Mouse (Mus musculus): ENCODE data around the gene Cul4a. TPM values are rescaled to one million over a fixed set of nuclear protein-coding genes. Genes with fewer than 3 reads are reported as not detected.

The Cul4a gene
- total RNA-seq, 2 experiments from 2014 or later = 405 to 552 TPM

DNA sequence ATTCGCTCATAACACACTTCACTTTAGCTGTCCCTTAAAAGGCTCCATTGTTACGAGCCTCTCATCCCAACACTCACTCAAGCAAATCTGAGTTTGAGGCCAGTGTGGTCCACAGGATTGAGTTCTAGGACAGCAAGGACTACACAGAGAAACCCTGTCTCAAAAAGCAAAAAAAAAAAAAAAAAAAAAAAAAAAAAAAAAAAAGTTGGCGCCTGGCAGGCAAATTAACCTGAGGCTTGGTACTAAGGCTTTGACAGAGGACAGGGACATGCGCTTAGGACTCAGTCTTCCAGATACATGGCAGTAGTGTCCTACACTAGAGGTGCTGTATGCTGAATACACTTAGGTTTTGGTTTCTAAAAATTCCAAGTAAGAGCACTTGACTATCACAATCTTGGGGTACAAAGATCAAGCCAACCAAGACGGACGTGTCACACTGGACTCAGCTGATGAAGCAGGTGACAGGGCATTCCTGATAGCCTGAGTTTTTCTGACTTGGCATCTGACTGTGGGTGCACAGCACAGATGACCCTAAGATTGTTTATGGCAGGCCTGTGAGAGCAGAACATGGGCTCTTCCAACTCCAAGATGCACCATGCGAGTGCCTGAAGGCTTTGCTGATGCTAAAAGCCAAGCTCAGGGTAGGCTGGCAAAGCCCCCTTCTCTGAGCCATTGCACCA is 71.9 kb downstream of the Cul4a start:
- ATAC-seq (replicated peaks; ENCODE audit: low FRiP score, poor library complexity, severe bottlenecking) = no peak

DNA sequence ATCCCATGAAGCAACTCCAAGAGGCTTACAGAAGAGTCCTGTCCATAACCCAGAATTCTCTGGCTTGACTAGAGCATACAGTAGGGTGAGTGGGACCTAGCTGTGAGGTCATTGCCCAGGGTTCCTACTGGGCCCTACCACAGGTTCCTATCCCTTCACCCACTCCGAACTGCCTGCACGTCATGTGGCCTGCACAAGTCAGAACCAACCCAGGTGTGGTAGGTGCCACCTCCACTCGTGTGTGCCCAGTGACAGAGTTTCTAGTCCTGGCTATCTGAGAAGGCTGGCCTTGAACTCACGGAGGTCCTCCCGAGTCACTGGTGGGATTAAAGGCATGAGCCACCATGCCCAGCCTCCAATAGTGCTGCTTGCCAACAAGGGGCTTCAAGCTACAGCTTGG is 72.7 kb downstream of the Cul4a start:
- ATAC-seq (replicated peaks; ENCODE audit: low FRiP score, poor library complexity, severe bottlenecking) = no peak

DNA sequence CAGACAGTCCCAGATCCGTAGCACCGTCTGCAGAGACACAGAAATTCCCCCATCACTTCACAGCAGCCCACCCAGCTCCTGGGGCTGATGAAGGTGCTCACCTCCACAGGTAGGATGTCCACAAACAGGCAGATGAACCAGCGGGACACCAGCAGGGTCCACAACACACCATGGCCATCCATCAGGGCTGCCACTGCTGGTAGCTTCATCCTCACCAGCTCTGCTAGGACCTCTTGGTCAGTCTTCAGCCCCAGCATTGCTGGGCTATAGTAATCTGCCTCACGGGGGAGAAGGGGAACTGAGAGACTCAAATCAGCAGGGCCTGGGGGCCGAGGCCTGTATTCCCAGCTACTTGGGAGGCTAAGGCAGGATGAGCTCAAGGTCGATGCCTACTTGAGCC is 74.1 kb downstream of the Cul4a start:
- ATAC-seq (replicated peaks; ENCODE audit: low FRiP score, poor library complexity, severe bottlenecking) = no peak

DNA sequence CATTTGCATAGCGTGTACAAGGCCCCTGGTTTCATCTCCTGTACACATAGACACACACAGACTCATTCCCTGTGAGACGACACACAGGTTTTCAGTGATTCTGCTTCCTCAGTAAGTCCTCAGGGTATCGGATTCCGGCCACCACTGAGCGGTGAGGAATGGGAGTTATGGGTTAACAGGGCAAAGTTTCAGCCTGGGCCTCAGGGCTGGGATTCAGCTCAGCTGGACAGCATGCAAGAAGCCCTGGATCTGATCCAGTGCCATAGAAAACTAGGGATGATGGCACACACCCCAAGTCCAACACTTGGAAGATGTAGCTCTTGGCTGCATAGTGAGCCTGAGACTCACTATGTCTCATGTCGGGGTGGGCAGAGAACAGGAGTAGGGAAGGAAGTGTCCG is 74.5 kb downstream of the Cul4a start:
- no peak for ATAC-seq (replicated peaks; ENCODE audit: low FRiP score, poor library complexity, severe bottlenecking)

DNA sequence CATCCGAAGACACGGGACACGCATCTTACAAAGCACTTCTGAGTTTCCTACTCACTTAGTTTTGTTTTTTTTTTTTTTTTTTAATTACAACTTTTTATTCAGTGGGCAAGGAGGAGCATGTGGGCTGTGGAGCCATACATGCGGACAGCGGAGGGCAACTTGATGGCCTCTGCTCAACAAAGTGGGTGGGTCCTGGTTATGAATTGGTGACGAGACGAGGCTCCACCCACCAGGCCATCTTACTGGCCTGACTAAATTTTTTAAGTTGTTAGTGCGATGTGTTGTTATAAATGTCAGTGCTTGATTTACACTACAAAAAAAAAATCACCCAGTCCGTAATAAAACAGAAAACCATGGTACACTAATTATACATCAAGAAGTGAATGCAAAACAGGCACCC is 75.0 kb downstream of the Cul4a start:
- ATAC-seq (replicated peaks; ENCODE audit: low FRiP score, poor library complexity, severe bottlenecking) = no peak

DNA sequence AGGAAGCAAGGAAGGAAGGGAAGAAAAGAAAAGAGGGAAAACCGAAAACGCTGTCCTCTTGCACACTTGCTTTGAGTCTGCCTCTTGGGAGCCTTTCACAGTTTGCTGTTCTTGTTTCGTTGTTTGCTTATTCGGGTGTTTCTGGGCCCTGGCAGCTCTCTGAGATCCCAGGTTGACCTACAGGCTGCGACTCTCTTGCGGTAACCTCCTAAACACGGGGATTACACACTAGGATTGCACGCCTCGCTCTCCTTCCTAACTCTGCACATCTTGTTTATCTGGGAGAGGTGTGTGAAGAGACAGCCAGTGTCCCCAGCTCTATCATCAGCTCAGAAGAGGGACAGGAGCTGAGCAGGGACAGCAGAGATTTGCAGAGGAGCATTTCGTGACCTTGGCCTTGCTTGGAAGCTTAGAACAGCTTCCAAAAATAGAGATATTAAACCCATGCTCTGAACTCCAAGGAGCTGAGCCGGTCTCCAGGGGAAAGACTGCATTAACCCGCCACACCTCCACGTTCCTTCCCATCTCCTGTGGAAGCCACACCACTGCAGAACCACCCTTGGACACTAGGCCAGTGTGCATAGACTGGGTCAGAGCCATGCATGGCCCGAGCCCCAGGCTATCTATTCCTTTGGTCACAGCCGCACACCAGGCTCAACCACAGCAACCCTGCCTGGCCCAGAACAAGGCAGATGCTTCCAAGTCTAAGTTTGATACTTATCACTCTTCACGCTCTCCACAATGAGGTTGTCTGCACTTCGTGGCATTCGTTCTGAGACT is 75.7 kb downstream of the Cul4a start:
- no peak for ATAC-seq (replicated peaks; ENCODE audit: low FRiP score, poor library complexity, severe bottlenecking)

DNA sequence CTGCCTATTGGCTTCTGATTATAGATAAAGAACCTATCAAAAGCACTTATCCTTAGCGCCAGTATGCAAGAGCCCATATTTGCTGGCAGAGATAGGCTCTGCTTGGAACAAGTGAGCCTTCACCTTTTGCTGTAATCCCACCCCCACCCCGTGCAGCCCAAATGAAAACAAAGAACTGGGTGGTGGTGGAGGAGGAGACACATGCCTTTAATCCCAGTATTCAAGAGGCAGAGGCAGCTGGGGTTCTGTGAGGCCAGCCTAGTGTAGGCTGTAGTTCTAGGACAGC is 76.2 kb downstream of the Cul4a start:
- ATAC-seq (replicated peaks; ENCODE audit: low FRiP score, poor library complexity, severe bottlenecking) = no peak

DNA sequence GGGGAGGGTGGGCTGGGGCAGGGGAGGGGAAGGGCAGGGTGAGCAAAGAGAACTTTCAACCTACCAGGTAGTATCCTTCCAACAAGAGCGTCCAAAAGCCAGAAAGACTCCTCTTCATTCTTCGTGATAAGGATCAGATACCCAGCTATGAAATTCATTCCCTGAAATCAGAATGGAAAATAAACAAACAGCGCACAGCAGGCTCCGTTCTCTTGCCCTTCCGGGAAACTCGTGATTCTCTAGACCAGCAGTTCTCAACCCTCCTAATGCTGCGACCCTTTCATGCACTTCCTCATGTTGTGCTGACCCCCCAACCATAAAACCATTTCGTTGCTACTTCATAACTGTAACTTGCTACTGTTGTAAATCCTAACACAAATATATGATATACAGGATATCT is 81.4 kb downstream of the Cul4a start:
- no peak for ATAC-seq (replicated peaks; ENCODE audit: low FRiP score, poor library complexity, severe bottlenecking)

DNA sequence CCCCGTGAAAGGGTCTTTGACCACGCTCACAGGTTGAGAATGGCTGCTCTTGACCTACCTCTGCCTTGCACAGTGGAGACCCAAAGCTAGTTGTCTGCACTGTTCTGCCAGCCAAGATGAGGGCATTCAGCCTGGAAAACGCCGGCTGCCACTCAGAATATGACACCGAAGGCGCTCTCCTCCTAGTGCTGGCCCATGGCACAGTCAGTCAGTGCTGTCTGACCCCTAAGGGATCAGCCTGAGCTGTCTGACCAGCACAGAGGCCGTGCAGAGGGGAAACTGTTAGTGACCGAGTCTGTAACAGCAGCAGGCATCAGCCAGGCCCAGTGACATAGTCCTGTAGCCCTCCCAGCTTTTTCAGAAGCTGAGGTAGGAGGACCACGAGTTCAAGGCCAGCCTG is 81.8 kb downstream of the Cul4a start:
- no peak for ATAC-seq (replicated peaks; ENCODE audit: low FRiP score, poor library complexity, severe bottlenecking)

DNA sequence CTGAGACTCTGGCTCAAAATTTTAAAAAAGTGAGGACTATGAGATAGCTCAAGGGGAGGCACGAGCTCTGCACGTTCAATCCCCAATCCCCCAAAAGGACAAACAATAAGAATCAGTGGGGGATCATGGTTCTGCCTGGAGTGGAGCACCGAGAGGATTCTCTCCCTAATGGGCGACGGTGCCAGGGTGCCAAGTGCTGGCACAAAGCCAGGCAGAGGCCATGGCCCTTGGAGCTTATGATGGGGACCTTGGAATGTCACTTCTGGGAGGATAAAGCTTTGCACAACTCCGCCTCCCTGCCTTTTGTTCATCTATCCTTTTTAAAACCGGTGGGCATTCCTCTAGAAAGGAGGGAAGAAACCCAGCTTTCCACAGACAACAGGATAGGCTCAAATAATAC is 82.2 kb downstream of the Cul4a start:
- no peak for ATAC-seq (replicated peaks; ENCODE audit: low FRiP score, poor library complexity, severe bottlenecking)

DNA sequence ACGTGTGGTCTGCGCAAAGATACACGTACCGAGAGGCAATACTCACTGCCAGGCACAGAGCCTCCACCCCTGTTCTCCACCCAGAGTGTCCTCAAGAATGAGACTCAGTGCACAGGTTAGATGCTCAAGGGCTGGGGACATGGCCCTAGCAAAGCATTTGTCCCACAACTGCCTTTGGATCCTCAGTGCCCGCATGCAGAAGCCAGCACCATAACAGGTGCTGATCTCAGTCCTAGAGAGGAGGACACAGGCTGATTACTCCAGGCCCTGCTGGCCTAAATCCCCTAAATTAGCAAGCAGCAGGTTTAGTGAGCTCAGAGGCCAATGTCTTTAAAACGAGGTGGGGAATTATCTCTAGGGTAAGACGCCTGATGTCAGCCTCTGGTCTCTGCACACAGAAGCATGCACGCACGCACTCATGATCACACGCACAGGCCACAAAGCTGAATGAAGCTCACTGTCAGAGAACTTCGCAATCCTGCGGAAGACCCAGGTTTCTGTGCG is 82.7 kb downstream of the Cul4a start:
- ATAC-seq (replicated peaks; ENCODE audit: low FRiP score, poor library complexity, severe bottlenecking) = no peak

DNA sequence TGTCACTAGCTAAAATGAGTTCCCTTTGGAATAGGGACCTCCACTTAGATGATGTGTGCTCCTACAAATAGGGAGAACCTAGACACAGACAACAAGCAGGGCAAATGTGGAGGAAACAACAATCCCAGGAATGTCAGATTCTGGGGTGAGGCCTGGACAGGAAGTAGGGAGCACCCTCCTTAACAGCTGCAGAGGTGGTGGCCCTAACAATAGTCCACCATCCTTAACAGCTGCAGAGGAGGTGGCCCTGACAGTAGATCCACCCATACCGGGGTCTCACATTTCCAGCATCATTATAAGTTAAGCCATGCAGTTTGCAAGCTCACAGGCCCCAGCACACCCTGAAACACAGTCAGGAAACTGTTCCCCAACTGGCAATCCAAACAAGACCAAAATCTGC is 83.4 kb downstream of the Cul4a start:
- no peak for ATAC-seq (replicated peaks; ENCODE audit: low FRiP score, poor library complexity, severe bottlenecking)

DNA sequence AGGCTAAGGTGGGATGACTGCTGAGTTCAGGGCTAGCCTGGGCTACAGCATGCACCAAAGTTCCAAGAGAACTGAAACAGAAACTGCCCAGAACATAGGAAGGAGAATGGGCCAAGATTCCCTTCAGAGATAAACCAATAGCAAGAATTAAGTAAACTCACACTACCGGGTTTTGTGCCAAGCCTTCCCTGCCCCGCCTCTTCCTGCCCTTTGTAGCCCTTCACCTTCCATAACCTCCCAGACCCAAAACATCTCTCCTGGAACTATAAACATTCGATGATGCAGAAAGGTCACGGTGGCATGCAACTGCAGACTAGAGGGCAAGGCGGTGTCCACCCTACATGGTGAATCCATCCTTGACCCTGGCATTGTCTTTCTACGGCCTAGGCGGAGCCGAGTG is 84.8 kb downstream of the Cul4a start:
- no peak for ATAC-seq (replicated peaks; ENCODE audit: low FRiP score, poor library complexity, severe bottlenecking)

DNA sequence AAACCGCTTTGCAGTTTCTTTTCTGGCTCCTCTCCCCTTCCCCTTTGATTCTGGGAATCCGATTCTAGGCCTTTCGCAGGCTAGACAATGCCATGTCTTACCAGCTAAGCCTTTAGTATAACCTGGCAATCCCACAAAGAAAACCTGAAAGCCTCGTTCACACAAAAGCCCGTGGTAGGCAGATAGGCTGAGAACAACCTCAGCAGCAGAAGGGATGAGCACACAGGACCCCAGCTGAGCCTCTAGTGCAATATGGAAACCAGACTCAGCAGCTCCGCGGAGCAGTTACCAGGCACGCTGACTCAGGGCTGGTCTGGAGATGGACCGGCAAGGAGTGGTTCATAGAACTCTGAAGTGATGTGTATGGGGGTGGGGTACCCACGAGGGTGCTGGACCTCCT is 89.4 kb downstream of the Cul4a start:
- no peak for ATAC-seq (replicated peaks; ENCODE audit: low FRiP score, poor library complexity, severe bottlenecking)

DNA sequence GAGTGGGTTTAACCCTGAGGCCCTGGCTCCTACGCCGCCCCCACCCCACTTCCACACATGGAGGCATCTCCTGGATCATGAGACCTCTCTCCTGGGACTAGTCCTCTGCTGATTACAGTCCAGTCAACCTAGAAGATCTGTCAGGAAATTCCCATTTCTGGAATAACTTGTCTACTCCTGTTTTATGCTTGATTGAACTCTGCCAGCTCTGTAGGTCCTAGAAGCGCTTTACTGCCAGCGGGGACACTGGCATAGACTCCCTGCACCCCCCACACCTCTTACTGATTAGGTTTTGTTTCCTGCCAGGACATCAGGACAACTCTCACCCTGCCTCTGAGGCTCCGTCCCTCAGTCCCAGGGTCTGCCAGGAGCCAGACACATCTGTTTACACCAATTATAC is 92.1 kb downstream of the Cul4a start:
- ATAC-seq (replicated peaks; ENCODE audit: low FRiP score, poor library complexity, severe bottlenecking) = no peak

Other genes starting within 250 kb of the Cul4a start
- gene Mcf2l, start 231.8 kb upstream of the Cul4a start, total RNA-seq (2015; ENCODE audit: low replicate concordance) = 1.7 and 3.1 TPM in 2 replicates
- gene Mcf2l, start 231.8 kb upstream of the Cul4a start, total RNA-seq (2017; ENCODE audit: low replicate concordance) = 2.0 and 5.6 TPM in 2 replicates
- not detected in 2 replicates for gene F7, start 79.6 kb upstream of the Cul4a start, total RNA-seq (2015; ENCODE audit: low replicate concordance)
- not detected in 2 replicates for gene F7, start 79.6 kb upstream of the Cul4a start, total RNA-seq (2017; ENCODE audit: low replicate concordance)
- gene F10, start 68.3 kb upstream of the Cul4a start, total RNA-seq (2015; ENCODE audit: low replicate concordance) = 0.77 and 17.6 TPM in 2 replicates
- 15.5 and 20.8 TPM in 2 replicates for gene F10, start 68.3 kb upstream of the Cul4a start, total RNA-seq (2017; ENCODE audit: low replicate concordance)
- gene Proz, start 44.7 kb upstream of the Cul4a start, total RNA-seq (2015; ENCODE audit: low replicate concordance) = not detected in 2 replicates
- not detected in 2 replicates for gene Proz, start 44.7 kb upstream of the Cul4a start, total RNA-seq (2017; ENCODE audit: low replicate concordance)
- gene Pcid2, start 162 bp upstream of the Cul4a start, total RNA-seq (2015; ENCODE audit: low replicate concordance) = 7.5 and 8.6 TPM in 2 replicates
- 7.8 and 12.1 TPM in 2 replicates for gene Pcid2, start 162 bp upstream of the Cul4a start, total RNA-seq (2017; ENCODE audit: low replicate concordance)
- 101 and 131 TPM in 2 replicates for gene Lamp1, start 53.5 kb downstream of the Cul4a start, total RNA-seq (2015; ENCODE audit: low replicate concordance)
- gene Lamp1, start 53.5 kb downstream of the Cul4a start, total RNA-seq (2017; ENCODE audit: low replicate concordance) = 103 and 130 TPM in 2 replicates
- gene Grtp1, start 95.0 kb downstream of the Cul4a start, total RNA-seq (2015; ENCODE audit: low replicate concordance) = 5.0 and 6.3 TPM in 2 replicates
- 1.6 and 4.3 TPM in 2 replicates for gene Grtp1, start 95.0 kb downstream of the Cul4a start, total RNA-seq (2017; ENCODE audit: low replicate concordance)
- gene Adprhl1, start 148.5 kb downstream of the Cul4a start, total RNA-seq (2015; ENCODE audit: low replicate concordance) = not detected in 2 replicates
- gene Adprhl1, start 148.5 kb downstream of the Cul4a start, total RNA-seq (2017; ENCODE audit: low replicate concordance) = 0.43 TPM in 1 of 2 replicates, not detected in the other
- gene Dcun1d2, start 182.5 kb downstream of the Cul4a start, total RNA-seq (2015; ENCODE audit: low replicate concordance) = 0.42 and 9.2 TPM in 2 replicates
- 4.2 and 5.4 TPM in 2 replicates for gene Dcun1d2, start 182.5 kb downstream of the Cul4a start, total RNA-seq (2017; ENCODE audit: low replicate concordance)
- 7.1 and 12.3 TPM in 2 replicates for gene Tmco3, start 182.6 kb downstream of the Cul4a start, total RNA-seq (2015; ENCODE audit: low replicate concordance)
- gene Tmco3, start 182.6 kb downstream of the Cul4a start, total RNA-seq (2017; ENCODE audit: low replicate concordance) = 6.1 and 9.4 TPM in 2 replicates
- 90.5 and 105 TPM in 2 replicates for gene Tfdp1, start 233.1 kb downstream of the Cul4a start, total RNA-seq (2015; ENCODE audit: low replicate concordance)
- gene Tfdp1, start 233.1 kb downstream of the Cul4a start, total RNA-seq (2017; ENCODE audit: low replicate concordance) = 73.9 and 76.0 TPM in 2 replicates